Mouse (Mus musculus): Measurements from ENCODE around the gene Acvr1c. TPM values are rescaled to one million over a fixed set of nuclear protein-coding genes. Genes with fewer than 3 reads are reported as not detected.

Gene Acvr1c
- total RNA-seq, 2 experiments from 2014 or later = 2.6 to 4.0 TPM

- DNase-seq (ENCODE audit: low spot score in 2 of 2) = no peak
These were observed 68.4 kb downstream of the Acvr1c start for GRCm38 (mm10) chr2:58289331-58289730.

GRCm38 (mm10) chr2:58282259-58282910 lies 75.3 kb downstream of the Acvr1c start:
- peak in 1 of 2 experiments; percentile 44 for DNase-seq (ENCODE audit: low spot score in 2 of 2)

GRCm38 (mm10) chr2:58281046-58281445 lies 76.6 kb downstream of the Acvr1c start:
- DNase-seq (ENCODE audit: low spot score in 2 of 2) = no peak

- DNase-seq (ENCODE audit: low spot score in 2 of 2) = no peak
These were observed 78.5 kb downstream of the Acvr1c start for GRCm38 (mm10) chr2:58279163-58279562.

GRCm38 (mm10) chr2:58276454-58276853 lies 81.2 kb downstream of the Acvr1c start:
- DNase-seq (ENCODE audit: low spot score in 2 of 2) = no peak

GRCm38 (mm10) chr2:58240639-58241038 lies 117.1 kb downstream of the Acvr1c start:
- no peak for DNase-seq (ENCODE audit: low spot score in 2 of 2)

GRCm38 (mm10) chr2:58237487-58237886 lies 120.2 kb downstream of the Acvr1c start:
- DNase-seq (ENCODE audit: low spot score in 2 of 2) = no peak

Other genes with a start within 250 kb of the Acvr1c start
- gene Cytip, start 162.4 kb downstream of the Acvr1c start, total RNA-seq (2021) = 1 to 10 TPM; 1.3 TPM
- gene Gm17409, start 112.2 kb upstream of the Acvr1c start, total RNA-seq (2021) = not detected
- gene Acvr1, start 209.3 kb upstream of the Acvr1c start, total RNA-seq (2021) = 10 to 100 TPM; 37.6 to 43.2 TPM
- gene Upp2, start 209.4 kb upstream of the Acvr1c start, total RNA-seq (2021) = 1 to 10 TPM; 2.3 to 3.0 TPM